Mouse (Mus musculus) monocyte, adult 2 months (primary cell): ENCODE data around the gene Zfp385a.
A peak's percentile ranks its signal among the peaks of the same experiment; 100 is the strongest.

ENCODE experiments used
- DNase-seq, 2 experiments: peaks; one replicate each; pipeline ENCODE4 v3.0.0; 2022; ENCODE audit warnings: low spot score in 2 of 2, low read depth in 1 of 2

Zfp385a gene

GRCm38 (mm10) chr15:103308876-103309580, 30.9 kb downstream of the Zfp385a start:
- DNase-seq, result no peak

GRCm38 (mm10) chr15:103308056-103308875, 31.6 kb downstream of the Zfp385a start:
- DNase-seq, result no peak

- DNase-seq, result peak; percentile 76 to 88
Observed at GRCm38 (mm10) chr15:103307125-103307524, 32.8 kb downstream of the Zfp385a start.

- DNase-seq, result no peak
Observed at GRCm38 (mm10) chr15:103305792-103306645, 33.9 kb downstream of the Zfp385a start.

- peak; percentile 60 to 61 for DNase-seq
Observed at GRCm38 (mm10) chr15:103305070-103305678, 34.7 kb downstream of the Zfp385a start.

GRCm38 (mm10) chr15:103304616-103304969, 35.3 kb downstream of the Zfp385a start:
- no peak for DNase-seq

GRCm38 (mm10) chr15:103303916-103304615, 35.8 kb downstream of the Zfp385a start:
- no peak for DNase-seq

- no peak for DNase-seq
Observed at GRCm38 (mm10) chr15:103302341-103303021, 37.4 kb downstream of the Zfp385a start.

- DNase-seq, result no peak
Observed at GRCm38 (mm10) chr15:103301547-103302340, 38.1 kb downstream of the Zfp385a start.

- no peak for DNase-seq
Observed at GRCm38 (mm10) chr15:103301046-103301445, 38.8 kb downstream of the Zfp385a start.

GRCm38 (mm10) chr15:103300560-103300959, 39.3 kb downstream of the Zfp385a start:
- DNase-seq, result no peak

GRCm38 (mm10) chr15:103300067-103300471, 39.8 kb downstream of the Zfp385a start:
- no peak for DNase-seq

GRCm38 (mm10) chr15:103299644-103300043, 40.2 kb downstream of the Zfp385a start:
- no peak for DNase-seq

- DNase-seq, result no peak
Observed at GRCm38 (mm10) chr15:103298861-103299616, 40.9 kb downstream of the Zfp385a start.

- no peak for DNase-seq
Observed at GRCm38 (mm10) chr15:103298026-103298425, 41.9 kb downstream of the Zfp385a start.

GRCm38 (mm10) chr15:103297313-103297712, 42.6 kb downstream of the Zfp385a start:
- no peak for DNase-seq

- no peak for DNase-seq
Observed at GRCm38 (mm10) chr15:103295851-103296250, 44.0 kb downstream of the Zfp385a start.

- no peak for DNase-seq
Observed at GRCm38 (mm10) chr15:103294649-103295048, 45.2 kb downstream of the Zfp385a start.
